12 mouse cellular contexts compared by ENCODE assay signal in genomic region chr9:31710022-31710421, GRCm38 (mm10).
"Had no signal": no experiment of that assay in that cellular context is flagged by ENCODE, and none has a peak within 500 bp of the region (broad histone marks: within the 10 kb centered on the region; RNA-seq: fewer than 3 reads in every experiment).

No protein-coding gene starts in this region.

- H3K4me1 ChIP-seq: midbrain, embryonic 10.5 days; neural tube, embryonic 15.5 days had no signal

- H3K36me3 ChIP-seq: limb, embryonic 12.5 days; midbrain, embryonic 10.5 days; neural tube, embryonic 15.5 days had no signal

- H3K27ac ChIP-seq: layer of hippocampus, adult 2 months; limb, embryonic 12.5 days; liver, embryonic 14.5 days; midbrain, embryonic 10.5 days; neural tube, embryonic 15.5 days had no signal

- H3K4me3 ChIP-seq: layer of hippocampus, adult 2 months; limb, embryonic 12.5 days; midbrain, embryonic 10.5 days; myocyte; neural tube, embryonic 15.5 days had no signal

- H3K27me3 ChIP-seq: limb, embryonic 12.5 days; neural tube, embryonic 15.5 days had no signal

- H3K4me2 ChIP-seq: limb, embryonic 12.5 days; neural tube, embryonic 15.5 days had no signal

- H3K9me3 ChIP-seq: limb, embryonic 12.5 days; midbrain, embryonic 10.5 days; neural tube, embryonic 15.5 days had no signal

- DNase-seq: liver; lung, postnatal 4 days; midbrain, embryonic 14.5 days; right cerebral cortex, adult 18-20 months; right cerebral cortex, postnatal 25 days; thymus, postnatal 36 days had no signal

- H3K9ac ChIP-seq: limb, embryonic 12.5 days; liver, embryonic 14.5 days; neural tube, embryonic 15.5 days had no signal
